ENCODE assay signal across 9 mouse cellular contexts in genomic region chr13:97249507-97250078, GRCm38 (mm10). TPM values are rescaled to one million over a fixed set of nuclear protein-coding genes. Genes with fewer than 3 reads are reported as not detected.
DNase-seq lines count a peak whose midpoint lies in the region; ATAC-seq and TF ChIP-seq lines count a peak whose summit lies in the region.
"Had no signal": no experiment of that assay in that cellular context is flagged by ENCODE, and none has a peak within 500 bp of the region (broad histone marks: within the 10 kb centered on the region; RNA-seq: fewer than 3 reads in every experiment).

No protein-coding gene starts in this region.

- H3K9ac ChIP-seq in lung, embryonic 16.5 days (ENCODE audit: low read length): no peak overlapping the region
- peak overlapping the region; percentile 29; the same call in 1 of the 2 replicates for H3K9ac ChIP-seq in hindbrain, embryonic 14.5 days
- H3K9ac ChIP-seq in neural tube, embryonic 13.5 days: peak overlapping the region; percentile 59

- no peak overlapping the region for H3K4me2 ChIP-seq in lung, embryonic 16.5 days (ENCODE audit: low read depth, low read length)
- peak overlapping the region; percentile 82 for H3K4me2 ChIP-seq in hindbrain, embryonic 14.5 days (replicated peaks)
- peak overlapping the region; percentile 87 for H3K4me2 ChIP-seq in neural tube, embryonic 13.5 days

- no peaks in the 10 kb centered on the region for H3K9me3 ChIP-seq in lung, embryonic 16.5 days (ENCODE audit: control insufficient read depth, low read length)
- no peaks in the 10 kb centered on the region for H3K9me3 ChIP-seq in hindbrain, embryonic 14.5 days (ENCODE audit: control insufficient read depth, low read length)
- H3K9me3 ChIP-seq in neural tube, embryonic 13.5 days: no peaks in the 10 kb centered on the region

- no peak for ATAC-seq in lung, embryonic 16.5 days (ENCODE audit: low read depth)
- no peak for ATAC-seq in hindbrain, embryonic 14.5 days (ENCODE audit: low FRiP score)
- ATAC-seq in neural tube, embryonic 13.5 days (ENCODE audit: low read depth): no peak

- no peak for TF ChIP-seq CTCF in cortical plate, adult 2 months (IDR thresholded peaks at IDR 0.05; ENCODE audit: extremely low read depth, insufficient read depth, low read length)

- H3K27me3 ChIP-seq in lung, embryonic 16.5 days (ENCODE audit: control insufficient read depth, insufficient read depth, low read depth, low read length): no peaks in the 10 kb centered on the region
- no peaks in the 10 kb centered on the region for H3K27me3 ChIP-seq in hindbrain, embryonic 14.5 days (ENCODE audit: control insufficient read depth, insufficient read depth, low read length)
- no peaks in the 10 kb centered on the region for H3K27me3 ChIP-seq in neural tube, embryonic 13.5 days

- H3K27ac ChIP-seq in lung, embryonic 16.5 days (ENCODE audit: low read length): peak overlapping the region; percentile 44; the same call in 1 of the 2 replicates
- H3K27ac ChIP-seq in cortical plate, adult 2 months (ENCODE audit: insufficient read depth, low read length): 0 out of 2 replicates have a peak overlapping the region, but pooled peaks have one; percentile 19
- no peak overlapping the region; the same call in 1 of the 2 replicates for H3K27ac ChIP-seq in hindbrain, embryonic 14.5 days
- peak overlapping the region; percentile 68 for H3K27ac ChIP-seq in neural tube, embryonic 13.5 days (replicated peaks)

- WGBS in lung, embryonic 16.5 days: 72% methylated on average over 5 of the region's 5 CpGs
- 34% methylated on average over 5 of the region's 5 CpGs for WGBS in hindbrain, embryonic 14.5 days
- 27% methylated on average over 5 of the region's 5 CpGs for WGBS in neural tube, embryonic 13.5 days

- no peak overlapping the region for H3K4me3 ChIP-seq in lung, embryonic 16.5 days (ENCODE audit: low read length)
- H3K4me3 ChIP-seq in cortical plate, adult 2 months (ENCODE audit: insufficient read depth, low read length): peak overlapping the region; percentile 40
- H3K4me3 ChIP-seq in hindbrain, embryonic 14.5 days (replicated peaks; ENCODE audit: low read length): peak overlapping the region; percentile 4
- peak overlapping the region; percentile 99 for H3K4me3 ChIP-seq in neural tube, embryonic 13.5 days

- peaks cover 36% of the 10 kb centered on the region for H3K36me3 ChIP-seq in lung, embryonic 16.5 days (ENCODE audit: control insufficient read depth, insufficient read depth, low read length)
- peaks cover 73% of the 10 kb centered on the region for H3K36me3 ChIP-seq in hindbrain, embryonic 14.5 days (replicated peaks; ENCODE audit: control insufficient read depth, insufficient read depth)
- H3K36me3 ChIP-seq in neural tube, embryonic 13.5 days: peaks cover 82% of the 10 kb centered on the region

- no peak for DNase-seq in lung, adult 18-20 months
- no peak for DNase-seq in hindbrain, embryonic 14.5 days (ENCODE audit: low spot score)
- no peak for DNase-seq in cerebellum, adult 9-11 months
- DNase-seq in adrenal gland, postnatal 36 days: no peak
- no peak for DNase-seq in spleen, postnatal 10 days (ENCODE audit: low spot score in 2 of 2)
- DNase-seq: cerebellum, postnatal 25 days had no signal

- H3K4me1 ChIP-seq in lung, embryonic 16.5 days (replicated peaks; ENCODE audit: control insufficient read depth, insufficient read depth, low read length): peaks cover 48% of the 10 kb centered on the region
- peaks cover 14% of the 10 kb centered on the region for H3K4me1 ChIP-seq in cortical plate, adult 2 months (ENCODE audit: control insufficient read depth, insufficient read depth, low read length)
- H3K4me1 ChIP-seq in hindbrain, embryonic 14.5 days (replicated peaks; ENCODE audit: control insufficient read depth, insufficient read depth, low read length): peaks cover 80% of the 10 kb centered on the region
- peaks cover 98% of the 10 kb centered on the region for H3K4me1 ChIP-seq in neural tube, embryonic 13.5 days (replicated peaks)

- no peak for TF ChIP-seq POLR2A in cortical plate, adult 2 months (IDR thresholded peaks at IDR 0.05; ENCODE audit: extremely low read depth, insufficient read depth, low read length)

RNA-seq across cellular contexts. Expression of gene Enc1, which starts 8.7 kb away (rescaled TPM):
- polyA plus RNA-seq in lung, embryonic 16.5 days (2015; fragmentation: Nextera tagmentation; extraction: Ambion mirVana): 10.3 and 11.1 TPM in 2 replicates
- polyA plus RNA-seq in cortical plate, adult 2 months (2012; rRNA removed): 284 and 308 TPM in 2 replicates
- polyA plus RNA-seq in hindbrain, embryonic 14.5 days (2014; fragmentation: Nextera tagmentation; extraction: Ambion mirVana): 80.5 and 82.4 TPM in 2 replicates
- 54.9 and 59.5 TPM in 2 replicates for polyA plus RNA-seq in neural tube, embryonic 13.5 days (2015; fragmentation: Nextera tagmentation; extraction: Ambion mirVana)
- 10 to 100 TPM in 1 of 2 experiments, 1 to 10 TPM in 1; 8.3 to 10.2 TPM for total RNA-seq in adrenal gland, postnatal 36 days (2021)

RNA-seq across cellular contexts. Expression of gene Hexb, which starts 51.4 kb away (rescaled TPM):
- polyA plus RNA-seq in lung, embryonic 16.5 days (2015; fragmentation: Nextera tagmentation; extraction: Ambion mirVana): 34.2 and 36.2 TPM in 2 replicates
- 160 and 173 TPM in 2 replicates for polyA plus RNA-seq in cortical plate, adult 2 months (2012; rRNA removed)
- polyA plus RNA-seq in hindbrain, embryonic 14.5 days (2014; fragmentation: Nextera tagmentation; extraction: Ambion mirVana): 45.3 and 50.7 TPM in 2 replicates
- 42.7 and 44.7 TPM in 2 replicates for polyA plus RNA-seq in neural tube, embryonic 13.5 days (2015; fragmentation: Nextera tagmentation; extraction: Ambion mirVana)
- total RNA-seq in adrenal gland, postnatal 36 days (2021): 10 to 100 TPM; 27.6 to 29.2 TPM
